Comparison of ENCODE assay signal across 8 mouse cellular contexts in the genomic region with DNA sequence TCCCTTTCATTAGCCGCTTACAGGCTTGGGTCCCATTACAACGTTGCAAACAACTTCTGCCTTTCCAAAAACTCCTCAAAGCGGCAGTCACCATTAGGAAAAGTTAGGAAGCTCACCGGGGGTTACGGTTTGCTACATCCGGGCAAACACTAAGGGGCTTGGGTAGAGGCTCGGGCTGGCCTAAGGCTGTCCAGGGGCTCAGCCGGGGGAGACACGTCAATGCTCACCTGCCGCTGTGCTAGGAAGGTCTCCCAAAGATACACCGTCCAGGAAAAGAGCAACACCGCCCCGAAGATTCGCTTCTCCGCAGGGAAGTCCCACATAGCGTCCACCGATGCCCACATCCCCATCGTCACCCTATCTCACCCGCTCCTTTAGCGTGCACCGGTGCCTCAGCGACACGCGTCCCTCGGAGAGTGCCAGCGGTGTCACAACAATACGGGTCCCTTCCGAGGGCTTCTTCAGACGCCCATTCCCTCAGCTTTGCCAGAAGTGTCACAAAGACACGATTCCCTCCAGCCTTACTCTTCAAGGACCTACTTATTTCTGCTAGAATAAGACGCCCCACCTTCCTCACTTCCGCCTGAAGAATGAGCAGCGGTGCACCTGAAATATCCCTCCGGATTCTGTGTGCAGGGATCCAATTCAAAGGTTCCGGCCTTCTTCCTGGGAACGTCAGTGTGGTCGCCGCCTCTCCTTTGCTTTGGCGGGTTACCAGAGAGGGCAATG. TPM values are rescaled to one million over a fixed set of nuclear protein-coding genes. Genes with fewer than 3 reads are reported as not detected.
DNase-seq lines count a peak whose midpoint lies in the region; ATAC-seq lines count a peak whose summit lies in the region.

A gene (minus strand): TSS at position 592 of the 729 bp plus-strand sequence.

- peak; percentile 94 for DNase-seq in adipocyte (ENCODE audit: low spot score)
- peak; percentile 92 for DNase-seq in embryo, embryonic 10 days (ENCODE audit: low spot score)
- DNase-seq in gastrocnemius, postnatal 14 days, result peak; percentile 75
- DNase-seq in left cerebral cortex, postnatal 10 days (ENCODE audit: extremely low spot score in 1 of 2, low spot score in 2 of 2), result peak; percentile 87 to 88
- DNase-seq in right cerebral cortex, postnatal 25 days, result peak; percentile 82
- DNase-seq in urinary bladder, postnatal 4 days (ENCODE audit: low spot score in 2 of 2), result peak; percentile 75 to 78

- intact Hi-C loops in gastrocnemius, postnatal 14 days (cut with DNase I; ENCODE audit: low total_unique reads), result no loop called here
- intact Hi-C loops in left cerebral cortex, postnatal 10 days (cut with DNase I), result loop anchor here (10.0 kb wide), 1 partner anchor 117 kb away; a partner anchor contains a TSS

- ATAC-seq in inflammation-experienced regulatory T-cells, adult 6 months, result peak; percentile 83
- ATAC-seq in megakaryocyte-erythroid progenitor cell, adult 5-6 weeks (replicated peaks; ENCODE audit: low FRiP score, low TSS enrichment, poor library complexity, severe bottlenecking), result peak; percentile 95

RNA-seq across cellular contexts. Expression of the gene that starts here (rescaled TPM):
- total RNA-seq in gastrocnemius, postnatal 14 days (2021), result 10 to 100 TPM; 17.2 to 20.1 TPM
- 10 to 100 TPM; 38.9 to 60.1 (median 50.9) TPM for polyA plus RNA-seq in inflammation-experienced regulatory T-cells, adult 6 months (2017; shearing (Covaris generic))
- 10 to 100 TPM; 21.8 to 21.9 TPM for total RNA-seq in left cerebral cortex, postnatal 10 days (2021)
- 33.5 and 34.1 TPM in 2 replicates for total RNA-seq in megakaryocyte-erythroid progenitor cell, adult 5-6 weeks (2014; fragmentation: Nextera tagmentation)
- total RNA-seq in megakaryocyte-erythroid progenitor cell, adult 5-6 weeks (2017), result 65.3 and 78.7 TPM in 2 replicates

Comparison
In these comparisons a context has a peak if more than half of its experiments do, and no peak if none do; other contexts are left out.
1. Peak in every context shown above with its lines: DNase-seq and ATAC-seq.